16 mouse cellular contexts compared by ENCODE assay signal in genomic region chr1:191180397-191180796, GRCm38 (mm10). TPM values are rescaled to one million over a fixed set of nuclear protein-coding genes. Genes with fewer than 3 reads are reported as not detected.
DNase-seq lines count a peak whose midpoint lies in the region; ATAC-seq and TF ChIP-seq lines count a peak whose summit lies in the region.
"Had no signal": no experiment of that assay in that cellular context is flagged by ENCODE, and none has a peak within 500 bp of the region (broad histone marks: within the 10 kb centered on the region; RNA-seq: fewer than 3 reads in every experiment).

No protein-coding gene starts in this region.

- no peak for ATAC-seq in forebrain, postnatal 0 days
- ATAC-seq: CD4-positive, CD25-positive, alpha-beta regulatory T cell, adult 4 months had no signal

- no peak overlapping the region for H3K4me2 ChIP-seq in forebrain, postnatal 0 days (ENCODE audit: low read depth)
- H3K4me2 ChIP-seq: midbrain, embryonic 12.5 days; neural tube, embryonic 15.5 days had no signal

- no peak overlapping the region for H3K9ac ChIP-seq in forebrain, postnatal 0 days
- H3K9ac ChIP-seq: midbrain, embryonic 12.5 days; neural tube, embryonic 15.5 days had no signal

- 78% methylated on average over 4 of the region's 4 CpGs for WGBS in forebrain, postnatal 0 days

- no peak overlapping the region for H3K4me3 ChIP-seq in layer of hippocampus, adult 2 months
- H3K4me3 ChIP-seq in forebrain, postnatal 0 days (ENCODE audit: low read depth, low read length) = no peak overlapping the region
- H3K4me3 ChIP-seq: midbrain, embryonic 12.5 days; neural tube, embryonic 15.5 days had no signal

- peaks cover 60% of the 10 kb centered on the region for H3K27me3 ChIP-seq in forebrain, postnatal 0 days (ENCODE audit: insufficient read depth, low read length)

- no peaks in the 10 kb centered on the region for H3K9me3 ChIP-seq in forebrain, postnatal 0 days (ENCODE audit: low read length)
- H3K9me3 ChIP-seq: midbrain, embryonic 12.5 days; neural tube, embryonic 15.5 days had no signal

- H3K36me3 ChIP-seq in forebrain, postnatal 0 days (ENCODE audit: insufficient read depth) = no peaks in the 10 kb centered on the region
- H3K36me3 ChIP-seq: midbrain, embryonic 12.5 days; neural tube, embryonic 15.5 days had no signal

- no peak overlapping the region for H3K27ac ChIP-seq in layer of hippocampus, adult 2 months
- no peak overlapping the region for H3K27ac ChIP-seq in forebrain, postnatal 0 days (ENCODE audit: low read depth, low read length)
- H3K27ac ChIP-seq: midbrain, embryonic 12.5 days; neural tube, embryonic 15.5 days had no signal

- peaks cover 17% of the 10 kb centered on the region; the same call in 1 of the 2 replicates for H3K4me1 ChIP-seq in forebrain, postnatal 0 days (ENCODE audit: insufficient read depth)

- TF ChIP-seq CTCF in layer of hippocampus, adult 2 months (conservative IDR thresholded peaks at IDR 0.05) = no peak
- no peak for TF ChIP-seq CTCF in forebrain, postnatal 0 days (IDR thresholded peaks at IDR 0.05; ENCODE audit: low read depth)

- DNase-seq in kidney, adult 18-20 months = peak; percentile 22
- no peak for DNase-seq in kidney, adult 11 months
- DNase-seq in heart, adult 8-10 months (ENCODE audit: low spot score) = peak; percentile 40
- DNase-seq in induced T-regulatory cell, adult 2 months (ENCODE audit: low read depth) = peak; percentile 36
- DNase-seq in kidney, postnatal 36 days = peak; percentile 37 to 45
- DNase-seq in right cerebral cortex, adult 18-20 months = no peak
- DNase-seq in layer of hippocampus, adult 2 months (ENCODE audit: low spot score in 2 of 2) = no peak
- DNase-seq in forebrain, postnatal 0 days = no peak
- DNase-seq: right cerebral cortex, postnatal 14 days had no signal

RNA-seq across cellular contexts. Expression of gene Fam71a, which starts 15.8 kb away (rescaled TPM):
- not detected for total RNA-seq in heart, adult 8-10 months (2022)
- not detected for total RNA-seq in layer of hippocampus, adult 2 months (2021)
- total RNA-seq in forebrain, postnatal 0 days (2014; rRNA removed) = not detected in 2 replicates
- not detected in 2 replicates for polyA plus RNA-seq in forebrain, postnatal 0 days (2015; fragmentation: Nextera tagmentation; extraction: Ambion mirVana)
- total RNA-seq: gastrocnemius, adult 8-10 months; left cerebral cortex, postnatal 36 days had no signal
- polyA plus RNA-seq: CD4-positive, CD25-positive, alpha-beta regulatory T cell, adult 4 months; large intestine, adult 2 months; midbrain, embryonic 12.5 days; neural tube, embryonic 15.5 days; stomach, embryonic 16.5 days had no signal

RNA-seq across cellular contexts. Expression of gene Atf3, which starts 37.4 kb away (rescaled TPM):
- total RNA-seq in heart, adult 8-10 months (2022) = 10 to 100 TPM in 1 of 4 experiments, 1 to 10 TPM in 3; 3.0 to 10.3 (median 4.2) TPM
- under 1 TPM; 0.52 to 0.67 TPM for total RNA-seq in layer of hippocampus, adult 2 months (2021)
- 0.62 and 1.5 TPM in 2 replicates for total RNA-seq in forebrain, postnatal 0 days (2014; rRNA removed)
- 1.1 and 1.4 TPM in 2 replicates for polyA plus RNA-seq in forebrain, postnatal 0 days (2015; fragmentation: Nextera tagmentation; extraction: Ambion mirVana)
- polyA plus RNA-seq: CD4-positive, CD25-positive, alpha-beta regulatory T cell, adult 4 months had no signal

Comparison
In these comparisons a context has a peak if more than half of its experiments do, and no peak if none do; other contexts are left out.
1. DNase-seq: peak in kidney, adult 18-20 months (single experiment), heart, adult 8-10 months (single experiment), induced T-regulatory cell, adult 2 months (single experiment) and kidney, postnatal 36 days (2 of 2); none in kidney, adult 11 months (single experiment), right cerebral cortex, adult 18-20 months (single experiment), layer of hippocampus, adult 2 months (0 of 2) and forebrain, postnatal 0 days (single experiment).